Mouse (Mus musculus): ENCODE measurements around the gene Anapc13.
A peak's percentile ranks its signal among the peaks of the same experiment; 100 is the strongest.

Anapc13 gene

DNA sequence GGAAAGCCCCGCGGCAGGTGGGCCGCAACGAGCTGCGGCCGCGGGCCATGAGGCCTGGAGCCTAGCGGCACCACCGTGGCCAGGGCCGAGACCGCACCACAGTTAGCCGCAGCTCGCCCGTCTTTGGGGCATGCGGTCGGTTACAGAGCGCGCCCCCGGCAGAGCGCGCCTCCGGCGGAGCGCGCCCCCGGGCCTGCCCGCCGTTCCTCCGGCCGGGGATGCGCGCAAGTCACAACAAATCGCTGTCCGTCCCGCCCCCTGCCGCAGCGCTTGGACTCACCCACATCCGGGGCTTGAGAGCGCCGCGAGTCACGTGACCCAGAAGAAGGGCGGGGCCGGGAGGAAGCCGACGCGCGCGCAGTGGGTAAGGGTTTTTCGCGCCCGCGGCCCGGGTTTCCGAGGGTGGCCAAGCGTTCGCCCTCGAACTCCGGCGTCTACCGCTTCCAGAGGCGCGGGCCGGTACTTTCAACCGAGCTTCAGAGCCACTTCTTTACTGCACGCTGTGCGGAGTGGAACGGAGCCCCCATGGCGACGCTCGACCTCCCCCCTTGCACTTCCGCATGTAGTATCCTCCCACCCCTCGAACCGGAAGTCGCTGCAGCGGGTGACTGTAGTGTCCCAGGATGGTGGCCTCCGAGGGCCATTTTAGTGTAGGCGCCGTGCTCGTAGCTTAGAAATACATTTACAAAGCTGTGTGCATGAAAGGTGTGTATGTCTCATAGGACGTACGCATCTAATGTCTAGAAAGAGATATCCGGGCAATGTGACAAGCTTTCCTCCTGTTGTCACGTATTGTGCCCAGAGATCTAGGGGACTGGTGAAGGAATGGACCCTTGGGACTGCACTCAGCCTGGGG, at the start of gene Anapc13, which contains the start of gene Cep63:
Gene Anapc13, plus strand, starts transcription at position 314 of the 856 bp plus-strand sequence.
Gene Cep63, minus strand, starts transcription at position 552 of the 856 bp plus-strand sequence.
- DNase-seq (ENCODE audit: low spot score) = peak; percentile 98

DNA sequence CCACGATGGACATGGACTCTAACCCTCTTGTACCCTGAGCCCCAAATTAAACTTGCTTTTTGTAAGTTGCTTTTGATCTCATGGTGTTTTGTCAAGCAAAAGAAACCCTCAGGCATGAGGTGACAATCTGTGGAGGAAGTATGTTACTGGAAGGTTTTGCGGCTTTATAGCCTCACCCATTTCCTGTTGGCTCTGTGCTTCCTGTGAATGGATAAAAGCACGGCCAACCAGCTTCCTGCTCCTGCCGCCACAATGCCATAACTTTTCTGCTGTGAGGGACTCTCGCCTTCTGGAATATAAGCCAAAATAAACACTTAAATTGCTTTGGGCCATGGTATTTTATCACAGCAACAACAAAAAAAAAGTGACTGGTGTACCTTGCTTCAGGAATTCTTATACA, 48.6 kb upstream of the Anapc13 start:
- DNase-seq (ENCODE audit: low spot score) = no peak

- no peak for DNase-seq (ENCODE audit: low spot score)
These were observed 44.1 kb upstream of the Anapc13 start for GRCm38 (mm10) chr9:102581921-102582469.

- no peak for DNase-seq (ENCODE audit: low spot score)
These were observed 38.7 kb upstream of the Anapc13 start for GRCm38 (mm10) chr9:102587347-102587746.

DNA sequence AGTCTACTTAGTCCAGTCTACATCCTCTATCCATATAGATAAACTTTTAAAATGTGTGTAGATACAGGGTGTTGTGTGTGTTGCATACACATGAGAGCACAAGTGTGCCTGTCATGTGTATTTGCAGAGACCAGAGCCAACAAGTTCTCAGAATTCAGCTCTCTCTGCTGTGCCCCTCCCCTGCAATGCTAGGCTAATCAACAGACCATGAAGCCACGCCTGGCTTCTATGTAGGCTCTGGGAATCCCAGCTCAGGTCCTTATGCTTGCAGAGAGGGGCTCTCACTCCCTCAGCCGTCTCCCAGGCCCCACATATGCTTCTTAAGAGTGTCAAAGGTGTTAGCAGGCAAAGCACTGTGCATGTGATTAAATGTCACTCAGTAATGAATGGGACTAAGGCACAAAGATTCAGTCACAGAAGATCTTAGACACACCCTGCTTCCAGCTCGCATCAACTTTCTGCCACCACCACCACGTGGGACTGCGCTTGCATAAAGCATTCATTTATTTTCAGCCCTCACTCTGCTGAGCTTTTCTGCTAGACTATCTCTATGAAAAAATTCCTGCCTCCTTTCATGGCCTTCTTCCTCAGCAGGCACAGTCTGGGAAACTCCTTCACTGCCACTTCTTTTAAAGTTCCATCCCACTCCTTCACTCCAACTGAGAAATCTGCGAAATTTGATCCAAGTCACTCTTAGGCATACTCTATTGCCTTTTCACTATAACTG, 31.3 kb upstream of the Anapc13 start:
- DNase-seq (ENCODE audit: low spot score) = no peak

GRCm38 (mm10) chr9:102595662-102596436, 30.2 kb upstream of the Anapc13 start:
- no peak for DNase-seq (ENCODE audit: low spot score)

DNA sequence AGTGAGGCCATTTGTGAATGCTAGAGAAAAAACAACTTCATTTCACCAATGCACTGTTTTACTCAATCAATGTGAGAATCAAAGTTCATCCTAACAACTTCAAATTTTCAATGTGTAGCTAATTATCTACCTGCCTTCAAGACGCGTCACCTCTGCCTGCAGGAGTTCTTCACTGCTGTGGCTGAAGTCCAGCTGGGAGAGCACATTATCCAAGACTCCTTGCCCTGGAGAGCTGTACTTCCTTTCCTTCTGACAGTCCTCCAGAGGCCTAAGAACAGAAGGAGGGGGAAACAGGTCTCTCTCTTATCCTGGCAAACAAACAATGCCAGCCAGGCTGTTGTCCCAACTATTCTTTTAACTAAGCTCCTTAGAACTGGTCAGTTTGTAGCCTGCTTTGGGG, 24.9 kb upstream of the Anapc13 start:
- no peak for DNase-seq (ENCODE audit: low spot score)

DNA sequence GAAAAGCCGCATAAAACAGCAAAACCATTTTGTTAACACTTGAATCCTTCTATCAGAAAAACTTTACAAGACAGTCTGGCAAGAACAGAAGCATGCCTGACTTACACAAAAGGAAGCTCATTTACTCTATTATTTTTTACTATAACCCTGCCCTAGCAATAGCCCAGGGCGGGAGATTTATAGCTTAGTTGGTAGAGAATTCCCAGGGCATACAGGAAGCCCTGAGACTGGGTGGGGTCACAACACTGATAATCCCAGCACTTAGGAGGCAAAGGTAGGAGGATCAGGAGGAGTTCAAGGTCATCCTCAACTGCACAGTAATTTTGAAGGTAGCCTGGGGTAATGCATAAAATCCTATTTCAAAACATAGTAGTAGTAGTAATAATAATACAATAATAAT, 24.4 kb upstream of the Anapc13 start:
- no peak for DNase-seq (ENCODE audit: low spot score)

DNA sequence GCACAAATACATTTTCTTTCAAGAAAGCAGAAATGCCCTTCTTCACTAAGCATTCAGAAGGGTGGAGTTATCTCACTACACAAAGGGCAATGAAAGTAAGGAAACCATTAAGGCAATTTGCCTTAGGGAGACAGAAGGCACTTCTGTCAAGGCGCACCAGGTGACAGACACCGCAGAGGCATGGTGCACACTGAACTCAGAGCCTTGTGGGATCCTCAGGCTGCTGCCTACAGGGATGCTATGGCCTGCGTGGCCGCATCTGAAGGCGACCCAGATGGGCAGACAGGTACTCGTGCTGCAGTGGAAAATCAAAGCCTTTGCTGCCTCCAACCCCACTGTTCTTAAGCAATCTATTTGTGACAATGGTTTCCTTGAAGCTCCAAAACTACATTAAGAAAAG, 20.9 kb upstream of the Anapc13 start:
- no peak for DNase-seq (ENCODE audit: low spot score)

DNA sequence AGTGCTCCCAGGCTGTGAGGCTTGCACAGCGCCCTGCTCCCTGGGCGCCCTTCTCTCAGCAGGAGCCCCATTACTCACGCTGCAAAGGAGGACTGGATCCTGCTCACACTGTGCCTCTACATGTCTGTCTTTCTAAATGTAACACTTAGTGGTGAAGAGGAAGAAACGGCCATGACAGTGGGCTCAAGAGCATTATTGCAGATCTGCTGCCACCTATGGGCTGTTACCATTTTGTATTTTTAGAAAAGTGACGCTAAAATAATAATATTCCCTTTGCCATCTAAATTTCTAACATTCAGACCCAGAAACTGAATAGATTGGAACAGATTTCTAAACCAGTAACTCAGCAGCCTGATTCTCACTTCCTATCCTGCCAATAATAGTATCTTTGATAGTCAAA, 18.6 kb upstream of the Anapc13 start:
- no peak for DNase-seq (ENCODE audit: low spot score)

DNA sequence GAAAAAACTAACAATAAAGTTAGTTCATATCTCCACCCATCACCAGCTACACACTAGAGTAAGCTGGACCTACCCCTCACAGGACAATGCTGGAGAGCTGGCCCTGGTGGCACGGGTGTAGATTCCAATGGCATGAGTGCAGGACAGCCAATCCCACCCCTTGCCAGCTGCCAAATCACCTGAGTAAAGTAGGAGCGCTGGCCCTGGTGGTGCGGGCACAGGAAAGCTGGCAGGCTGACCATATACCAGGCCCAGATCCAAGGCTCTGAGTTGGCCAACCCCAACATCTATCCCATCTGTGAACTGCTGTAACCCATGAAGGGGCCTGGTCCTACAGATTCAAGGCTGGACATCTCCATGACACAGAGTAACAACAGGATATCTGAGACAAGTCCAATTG, 16.9 kb upstream of the Anapc13 start:
- DNase-seq (ENCODE audit: low spot score) = no peak

- DNase-seq (ENCODE audit: low spot score) = no peak
These were observed 11.0 kb upstream of the Anapc13 start for GRCm38 (mm10) chr9:102615071-102615470.

DNA sequence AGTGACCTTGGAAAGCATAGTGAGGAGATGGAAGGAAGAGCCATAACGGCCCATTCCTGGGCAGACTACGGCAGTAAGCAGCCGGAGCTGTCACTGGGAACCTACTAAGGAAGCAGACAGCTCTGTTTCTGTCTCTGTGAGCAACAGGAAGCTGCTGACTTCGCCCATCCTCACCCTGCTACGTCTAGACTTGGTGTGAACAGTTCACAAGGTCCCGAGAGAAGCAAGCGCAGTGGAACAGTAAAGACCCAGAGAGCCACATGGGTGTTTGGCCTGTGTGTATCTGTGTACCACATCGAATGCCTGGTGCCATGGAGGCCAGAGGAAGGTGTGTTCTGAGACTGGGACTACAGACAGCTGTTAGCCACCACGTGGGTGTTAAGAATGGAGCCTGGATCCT, 9.8 kb upstream of the Anapc13 start:
- DNase-seq (ENCODE audit: low spot score) = no peak

GRCm38 (mm10) chr9:102621385-102621784, 4.7 kb upstream of the Anapc13 start:
- DNase-seq (ENCODE audit: low spot score) = no peak

GRCm38 (mm10) chr9:102622192-102622857, 3.8 kb upstream of the Anapc13 start:
- DNase-seq (ENCODE audit: low spot score) = no peak

- no peak for DNase-seq (ENCODE audit: low spot score)
These were observed 3.2 kb upstream of the Anapc13 start for GRCm38 (mm10) chr9:102622876-102623275.

DNA sequence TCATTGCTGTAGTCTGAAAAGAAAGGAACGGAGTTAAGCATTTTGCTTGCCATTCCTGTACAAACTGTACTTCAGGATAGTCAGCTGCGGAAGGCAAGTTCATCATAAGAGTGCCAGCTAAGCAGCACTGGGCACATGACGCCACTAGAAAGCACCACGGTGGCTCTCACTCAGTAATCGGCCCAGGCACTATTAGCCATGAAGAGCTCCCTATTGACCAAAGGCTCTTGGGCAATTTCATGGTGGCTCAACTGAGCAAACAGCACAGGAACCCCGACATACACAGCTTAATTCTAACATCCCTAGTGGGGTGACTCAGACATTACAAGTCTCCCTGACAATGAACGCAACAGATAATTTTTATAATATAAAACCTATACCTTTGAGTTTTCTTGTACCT, 2.5 kb upstream of the Anapc13 start:
- no peak for DNase-seq (ENCODE audit: low spot score)

GRCm38 (mm10) chr9:102625401-102625982, 604 bp upstream of the Anapc13 start:
- DNase-seq (ENCODE audit: low spot score) = no peak

DNA sequence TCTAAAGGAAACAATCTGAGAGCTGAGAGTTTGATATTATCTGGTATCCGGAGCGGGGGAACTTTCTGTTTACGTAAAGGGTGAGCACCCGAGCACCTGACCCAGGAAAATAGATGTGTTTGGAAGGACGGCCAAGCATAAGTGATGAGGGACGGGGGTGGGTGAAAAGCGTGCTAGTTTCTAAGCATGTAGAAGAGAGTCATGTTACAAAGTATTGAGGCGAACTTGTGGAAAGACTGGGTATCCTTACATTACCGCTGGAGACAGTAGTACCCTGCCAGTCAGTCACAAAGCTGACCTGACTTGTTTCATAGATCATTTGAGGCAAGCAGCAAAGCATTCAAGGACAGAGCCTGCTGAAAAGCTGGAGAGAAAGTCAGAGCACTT, 736 bp downstream of the Anapc13 start:
- no peak for DNase-seq (ENCODE audit: low spot score)

DNA sequence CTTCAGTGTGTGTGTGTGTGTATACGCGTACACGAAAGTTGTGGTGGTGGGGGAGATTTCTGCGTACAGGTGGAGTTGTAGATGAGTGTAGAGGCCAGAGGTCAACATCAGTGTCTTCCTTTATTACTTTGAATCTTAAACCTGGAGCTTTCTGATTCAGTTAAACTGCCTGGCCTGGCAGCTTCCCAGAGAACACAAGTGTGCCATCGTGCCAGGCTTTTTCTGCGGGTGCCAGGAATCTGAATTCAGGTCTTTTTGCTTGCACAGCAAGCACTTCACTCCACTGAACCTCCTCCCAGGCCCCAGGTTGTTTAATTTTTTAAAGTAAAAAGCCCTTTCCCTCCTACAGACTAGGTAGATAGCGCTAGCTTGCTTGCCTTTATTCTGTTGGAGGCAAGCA, 1.3 kb downstream of the Anapc13 start:
- no peak for DNase-seq (ENCODE audit: low spot score)

- DNase-seq (ENCODE audit: low spot score) = no peak
These were observed 3.0 kb downstream of the Anapc13 start for GRCm38 (mm10) chr9:102629052-102629451.
